In the genomic region with DNA sequence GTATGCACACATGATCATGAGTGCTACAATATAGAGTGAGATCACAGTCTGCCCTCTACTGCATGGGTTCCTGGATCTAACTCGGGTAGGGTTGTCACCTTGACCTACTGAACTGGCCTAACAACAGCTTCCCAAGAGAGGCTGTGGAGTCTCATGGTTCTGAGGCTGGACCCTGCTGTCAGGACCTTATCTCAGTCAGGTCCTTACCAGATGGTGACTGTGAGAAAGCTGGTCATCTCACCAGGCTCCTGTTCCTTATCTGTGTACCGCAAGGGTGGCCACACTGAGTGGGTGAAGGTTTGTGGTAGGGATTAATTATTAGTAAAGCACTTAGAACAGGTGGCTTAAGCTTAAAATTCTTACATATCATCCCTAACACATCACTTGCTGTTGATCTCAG, we compare ENCODE assay signal across 17 mouse cellular contexts. TPM values are rescaled to one million over a fixed set of nuclear protein-coding genes. Genes with fewer than 3 reads are reported as not detected.
A peak's percentile ranks its signal among the peaks of the same experiment; 100 is the strongest.
DNase-seq lines count a peak whose midpoint lies in the region; ATAC-seq and TF ChIP-seq lines count a peak whose summit lies in the region.
"Had no signal": no experiment of that assay in that cellular context is flagged by ENCODE, and none has a peak within 500 bp of the region (broad histone marks: within the 10 kb centered on the region; RNA-seq: fewer than 3 reads in every experiment).

No protein-coding gene starts in this region.

- no peak overlapping the region for H3K4me3 ChIP-seq in heart, embryonic 13.5 days
- no peak overlapping the region for H3K4me3 ChIP-seq in MEL (ENCODE audit: control insufficient read depth in 1 of 2, insufficient read depth in 1 of 2, low read depth in 2 of 2, low read length in 2 of 2)
- H3K4me3 ChIP-seq: embryonic facial prominence, embryonic 15.5 days; hindbrain, embryonic 15.5 days; megakaryocyte, embryonic 14.5 days had no signal

- H3K4me2 ChIP-seq in heart, embryonic 13.5 days: no peak overlapping the region
- H3K4me2 ChIP-seq: embryonic facial prominence, embryonic 15.5 days; hindbrain, embryonic 15.5 days had no signal

- no peaks in the 10 kb centered on the region for H3K79me2 ChIP-seq in MEL (ENCODE audit: control insufficient read depth, insufficient read depth, low read length, poor library complexity)

- no peak for TF ChIP-seq RAD21 in MEL (IDR thresholded peaks at IDR 0.05; ENCODE audit: low read depth, low read length)

- ATAC-seq in heart, embryonic 13.5 days (ENCODE audit: extremely low read depth, insufficient number of reproducible peaks, low FRiP score, low TSS enrichment): peak; percentile 66; the same call in 1 of the 2 replicates
- ATAC-seq in erythroid progenitor cell, adult 5-6 weeks (replicated peaks; ENCODE audit: low FRiP score, poor library complexity, severe bottlenecking): peak; percentile 80
- ATAC-seq in megakaryocyte progenitor cell, adult 5-6 weeks (replicated peaks; ENCODE audit: poor library complexity): peak; percentile 47
- ATAC-seq: forebrain, postnatal 0 days had no signal

- peak; percentile 71 to 79 for TF ChIP-seq EP300 in MEL (IDR thresholded peaks at IDR 0.05; ENCODE audit: low read depth in 1 of 2, low read length in 2 of 2)

- no peak overlapping the region for H3K9ac ChIP-seq in heart, embryonic 13.5 days
- H3K9ac ChIP-seq in MEL (ENCODE audit: control insufficient read depth, low read depth, low read length, poor library complexity, severe bottlenecking): no peak overlapping the region
- H3K9ac ChIP-seq: embryonic facial prominence, embryonic 15.5 days; forebrain, postnatal 0 days; hindbrain, embryonic 15.5 days had no signal

- TF ChIP-seq CTCF in MEL (IDR thresholded peaks at IDR 0.05 in 2 of 3, conservative IDR thresholded peaks at IDR 0.05 in 1 of 3; ENCODE audit: control insufficient read depth in 1 of 3, insufficient read depth in 1 of 3, low read depth in 2 of 3, low read length in 3 of 3, poor library complexity in 1 of 3, severe bottlenecking in 1 of 3): no peak

- no peaks in the 10 kb centered on the region for H3K36me3 ChIP-seq in heart, embryonic 13.5 days
- H3K36me3 ChIP-seq in MEL (ENCODE audit: control insufficient read depth in 1 of 2, insufficient read depth in 2 of 2, low read length in 2 of 2): peaks cover 0 to 33% of the 10 kb centered on the region in 2 experiments; a peak in 2 of 4 replicates
- H3K36me3 ChIP-seq: embryonic facial prominence, embryonic 15.5 days; hindbrain, embryonic 15.5 days had no signal

- no peak for TF ChIP-seq POLR2A in MEL (IDR thresholded peaks at IDR 0.05; ENCODE audit: control insufficient read depth in 1 of 2, insufficient read depth in 1 of 2, low read depth in 1 of 2, low read length in 2 of 2, poor library complexity in 1 of 2)

- no peaks in the 10 kb centered on the region for H3K27me3 ChIP-seq in heart, embryonic 13.5 days (replicated peaks)
- no peaks in the 10 kb centered on the region for H3K27me3 ChIP-seq in MEL (ENCODE audit: control insufficient read depth in 1 of 2, insufficient read depth in 2 of 2, low read length in 2 of 2)
- H3K27me3 ChIP-seq: embryonic facial prominence, embryonic 15.5 days; hindbrain, embryonic 15.5 days; megakaryocyte, embryonic 14.5 days had no signal

- no peak for DNase-seq in heart, adult 8-10 months (ENCODE audit: low spot score)
- DNase-seq in MEL (ENCODE audit: low read depth, low spot score): no peak
- DNase-seq in right cerebral cortex, postnatal 4 days: no peak
- DNase-seq in layer of hippocampus, postnatal 25 days (ENCODE audit: extremely low spot score in 1 of 2, low spot score in 1 of 2): no peak
- no peak for DNase-seq in left cerebral cortex, adult 8-10 months (ENCODE audit: low spot score in 2 of 2)
- DNase-seq: adrenal gland, postnatal 36 days; cerebellum, adult 11 months; forebrain, postnatal 0 days; gastrocnemius, postnatal 10 days; lung, adult 18-20 months; right cerebral cortex, adult 18-20 months had no signal

- H3K4me1 ChIP-seq in heart, embryonic 13.5 days: peaks cover 6% of the 10 kb centered on the region; the same call in 1 of the 2 replicates
- H3K4me1 ChIP-seq in MEL (ENCODE audit: control insufficient read depth in 1 of 2, insufficient read depth in 2 of 2, low read length in 2 of 2): peaks cover 2 to 42% of the 10 kb centered on the region in 2 experiments
- H3K4me1 ChIP-seq: hindbrain, embryonic 15.5 days had no signal

- WGBS in heart, embryonic 13.5 days: 48% methylated on average over 2 of the region's 2 CpGs

- no peaks in the 10 kb centered on the region for H3K9me3 ChIP-seq in heart, embryonic 13.5 days
- H3K9me3 ChIP-seq in MEL (replicated peaks; ENCODE audit: insufficient read depth, low read length): no peaks in the 10 kb centered on the region
- H3K9me3 ChIP-seq: embryonic facial prominence, embryonic 15.5 days; hindbrain, embryonic 15.5 days; megakaryocyte, embryonic 14.5 days had no signal

- no peak overlapping the region for H3K27ac ChIP-seq in heart, embryonic 13.5 days (replicated peaks)
- H3K27ac ChIP-seq in MEL (ENCODE audit: control insufficient read depth, low read depth, low read length): no peak overlapping the region
- H3K27ac ChIP-seq: embryonic facial prominence, embryonic 15.5 days; hindbrain, embryonic 15.5 days had no signal

TF ChIP-seq in MEL, 35 proteins besides CTCF, POLR2A, EP300 and RAD21:
- no peak for TF ChIP-seq ZC3H11A (IDR thresholded peaks at IDR 0.05; ENCODE audit: low read depth, low read length)
- no peak for TF ChIP-seq CHD1 (IDR thresholded peaks at IDR 0.05; ENCODE audit: low read depth, low read length)
- TF ChIP-seq MAFK (IDR thresholded peaks at IDR 0.05; ENCODE audit: borderline replicate concordance, low read depth, low read length): no peak
- no peak for TF ChIP-seq GABPA (IDR thresholded peaks at IDR 0.05; ENCODE audit: low read depth, low read length)
- TF ChIP-seq TAL1 (IDR thresholded peaks at IDR 0.05; ENCODE audit: low read length): peak; percentile 93
- TF ChIP-seq TBP (IDR thresholded peaks at IDR 0.05; ENCODE audit: low read depth, low read length): no peak
- no peak for TF ChIP-seq JUND (IDR thresholded peaks at IDR 0.05; ENCODE audit: low read depth, low read length)
- TF ChIP-seq UBTF (IDR thresholded peaks at IDR 0.05; ENCODE audit: borderline replicate concordance, insufficient read depth, low read depth, low read length): no peak
- TF ChIP-seq MYC (IDR thresholded peaks at IDR 0.05; ENCODE audit: low read depth, low read length): no peak
- TF ChIP-seq TCF12 (IDR thresholded peaks at IDR 0.05; ENCODE audit: low read depth, low read length): peak; percentile 78
- TF ChIP-seq ETS1 (IDR thresholded peaks at IDR 0.05; ENCODE audit: low read depth, low read length): peak; percentile 37; the same call in 1 of the 2 replicates
- 0 out of 2 replicates have a peak, but pooled peaks have one; percentile 31 for TF ChIP-seq RCOR1 (IDR thresholded peaks at IDR 0.05; ENCODE audit: low read depth, low read length)
- TF ChIP-seq USF2 (IDR thresholded peaks at IDR 0.05; ENCODE audit: borderline replicate concordance in 1 of 2, insufficient read depth in 1 of 2, low read depth in 1 of 2, low read length in 2 of 2): no peak
- peak; percentile 64 for TF ChIP-seq GATA1 (IDR thresholded peaks at IDR 0.05; ENCODE audit: low read depth, low read length)
- no peak for TF ChIP-seq MAX (IDR thresholded peaks at IDR 0.05; ENCODE audit: low read length)

RNA-seq across cellular contexts. Expression of gene Aff1, which starts 49.8 kb away (rescaled TPM):
- polyA plus RNA-seq in heart, embryonic 13.5 days (2015; fragmentation: Nextera tagmentation; extraction: Ambion mirVana): 6.7 and 7.4 TPM in 2 replicates
- 10 to 100 TPM; 39.9 to 43.8 (median 42.7) TPM for total RNA-seq in heart, adult 8-10 months (2022)
- 5.4 and 7.8 TPM in 2 replicates for total RNA-seq in MEL (2012; rRNA removed)
- polyA plus RNA-seq in MEL (2012; ENCODE audit: insufficient read depth in 1 of 2, insufficient read length in 2 of 2, low read depth in 1 of 2, low replicate concordance in 2 of 2, missing spikeins in 1 of 2): 10 to 100 TPM in 1 of 2 experiments, not detected in 1; 13.4 TPM
- total RNA-seq in erythroid progenitor cell, adult 5-6 weeks (2015; ENCODE audit: low replicate concordance): 145 and 147 TPM in 2 replicates
- 67.4 and 102 TPM in 2 replicates for total RNA-seq in erythroid progenitor cell, adult 5-6 weeks (2017; ENCODE audit: low replicate concordance)
- total RNA-seq in megakaryocyte progenitor cell, adult 5-6 weeks (2015): 78.6 and 86.8 TPM in 2 replicates
- total RNA-seq in megakaryocyte progenitor cell, adult 5-6 weeks (2017): 34.1 and 44.3 TPM in 2 replicates
- 10 to 100 TPM; 14.1 to 14.2 TPM for total RNA-seq in layer of hippocampus, postnatal 25 days (2021)
- total RNA-seq in left cerebral cortex, adult 8-10 months (2022): 10 to 100 TPM; 14.5 to 17.8 (median 15.7) TPM
